Mouse (Mus musculus) embryonic facial prominence, embryonic 11.5 days (tissue): Measurements from ENCODE around the gene Foxl1. TPM values are rescaled to one million over a fixed set of nuclear protein-coding genes. Genes with fewer than 3 reads are reported as not detected.

Experiments
- ATAC-seq: fragments of 200-750 bp; cut with Nextera tagmentation; replicated peaks from 2 replicates; pipeline ENCODE4 v1.8.0; 2017; ENCODE audit warnings: low read depth; ENCODE audit not compliant: insufficient number of reproducible peaks, low FRiP score, low TSS enrichment
- DNase-seq: peaks from one replicate; pipeline ENCODE4 v3.0.0-alpha.2; 2015; ENCODE audit warnings: low spot score
- H3K27ac ChIP-seq: fragments of 300-500 bp; sonication (generic); replicated peaks from 2 replicates; pipeline ENCODE4 v1.5.1; 2014; ENCODE audit warnings: mild to moderate bottlenecking, low read depth, low read length, control low read depth
- H3K27me3 ChIP-seq: fragments of 300-500 bp; sonication (generic); 2 replicates; pipeline ENCODE4 v1.6.1; 2014; ENCODE audit warnings: mild to moderate bottlenecking, low read length, moderate library complexity, mixed read lengths; ENCODE audit not compliant: control insufficient read depth, insufficient read depth
- H3K36me3 ChIP-seq: fragments of 300-500 bp; sonication (generic); replicated peaks from 2 replicates; pipeline ENCODE4 v1.6.1; 2014; ENCODE audit warnings: low read depth, mild to moderate bottlenecking, low read length, moderate library complexity, mixed read lengths; ENCODE audit not compliant: control insufficient read depth, insufficient read depth
- H3K4me1 ChIP-seq: fragments of 300-500 bp; sonication (generic); 2 replicates; pipeline ENCODE4 v1.6.1; 2014; ENCODE audit warnings: low read length, mixed read lengths; ENCODE audit not compliant: control insufficient read depth, insufficient read depth
- H3K4me2 ChIP-seq: fragments of 300-500 bp; sonication (generic); 2 replicates; pipeline ENCODE4 v1.6.1; 2014; ENCODE audit warnings: low read depth, mild to moderate bottlenecking, control low read depth, low read length, moderate library complexity
- H3K4me3 ChIP-seq: fragments of 300-500 bp; sonication (generic); 2 replicates; pipeline ENCODE4 v1.5.1; 2014; ENCODE audit warnings: low read depth, low read length, control low read depth
- H3K9ac ChIP-seq: fragments of 300-500 bp; sonication (generic); replicated peaks from 2 replicates; pipeline ENCODE4 v1.6.1; 2014; ENCODE audit warnings: mild to moderate bottlenecking, control low read depth, low read length
- H3K9me3 ChIP-seq: fragments of 300-500 bp; sonication (generic); replicated peaks from 2 replicates; pipeline ENCODE4 v1.6.1; 2016; ENCODE audit warnings: mild to moderate bottlenecking, low read length, inconsistent platforms, mixed read lengths; ENCODE audit not compliant: control insufficient read depth
- WGBS: fragments of 180-500 bp; shearing (Covaris S2); extraction: QIAGEN DNeasy Blood & Tissue Kit; methylation state at CpG from one replicate; pipeline ENCODE4 v1.1.7; 2014; 5-methylcytosine and 5-hydroxymethylcytosine counted together
- polyA plus RNA-seq: library from polyadenylated mRNA; unstranded; fragments of >200 nt; fragmentation: Nextera tagmentation; extraction: Ambion mirVana; gene quantifications from 2 replicates; pipeline ENCODE4 v1.2.1, GENCODE M21; 2014

Foxl1 gene
- polyA plus RNA-seq, 1 experiment from 2014 or later: 4.4 TPM

DNA sequence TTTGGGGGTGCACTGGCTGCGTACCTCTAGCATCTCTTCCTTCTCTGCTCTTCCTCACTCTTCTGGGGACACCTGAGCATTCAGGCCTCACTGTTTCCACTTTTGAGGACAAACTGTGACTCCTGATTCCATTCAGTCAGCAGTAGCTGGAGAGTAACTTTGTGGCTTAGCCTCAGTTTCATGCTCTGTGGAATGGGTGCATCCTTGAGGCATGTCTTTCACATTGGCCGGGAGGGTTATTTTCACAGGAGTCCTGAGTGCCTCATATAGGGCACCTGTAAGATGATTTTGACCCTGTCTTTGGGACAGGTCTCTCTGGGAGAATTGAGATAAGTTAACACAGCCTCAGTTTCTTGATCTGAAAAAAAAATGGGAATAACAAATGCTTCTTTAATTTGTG lies 4.6 kb upstream of the Foxl1 start:
- H3K4me3 ChIP-seq: no peak overlapping the region
- no peak overlapping the region for H3K27ac ChIP-seq
- H3K9ac ChIP-seq: no peak overlapping the region
- no peaks in the 10 kb centered on the region for H3K36me3 ChIP-seq
- DNase-seq: no peak
- no peak overlapping the region for H3K4me2 ChIP-seq
- H3K27me3 ChIP-seq: peaks cover 75% of the 10 kb centered on the region
- WGBS: 43% methylated on average over 2 of the region's 2 CpGs
- peaks cover 8% of the 10 kb centered on the region for H3K4me1 ChIP-seq
- no peak for ATAC-seq
- H3K9me3 ChIP-seq: no peaks in the 10 kb centered on the region

GRCm38 (mm10) chr8:121124547-121125239 lies 3.0 kb upstream of the Foxl1 start:
- peak overlapping the region; percentile 47 for H3K4me2 ChIP-seq
- no peaks in the 10 kb centered on the region for H3K9me3 ChIP-seq

DNA sequence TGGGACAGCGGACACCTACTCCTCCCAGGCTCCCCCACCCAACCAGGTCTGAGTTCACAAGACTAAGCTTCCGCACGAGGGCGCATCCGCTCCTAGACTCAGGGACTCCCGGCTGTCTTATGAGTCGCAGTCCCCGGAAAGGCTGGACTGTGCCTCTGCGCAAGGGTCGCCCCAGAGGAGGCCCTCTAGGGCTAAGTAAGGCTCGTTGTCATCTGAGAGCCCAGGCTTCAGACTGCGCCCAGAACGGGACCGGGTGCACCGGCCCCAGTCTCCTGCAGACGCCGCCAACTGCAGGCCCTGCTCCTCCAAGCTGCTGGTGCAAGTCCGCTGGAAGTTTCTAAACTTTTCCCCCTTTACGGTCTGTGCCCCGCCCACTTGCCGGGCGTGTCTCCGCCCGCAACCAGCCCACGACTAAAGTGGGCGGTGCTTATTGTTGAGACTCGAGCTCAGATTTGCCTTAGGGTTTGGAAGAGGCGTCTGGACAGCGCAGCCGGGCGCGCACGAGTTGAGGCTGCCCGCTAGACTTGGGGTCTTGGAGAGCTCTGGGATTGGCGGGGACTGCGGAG lies 2.3 kb upstream of the Foxl1 start:
- peak; percentile 93 for DNase-seq
- 0 out of 2 replicates have a peak overlapping the region, but pooled peaks have one; percentile 28 for H3K27ac ChIP-seq

More at GRCm38 (mm10) chr8:121124547-121125239, 3.0 kb upstream of the Foxl1 start:
- 0 out of 2 replicates have a peak overlapping the region, but pooled peaks have one; percentile 4 for H3K27ac ChIP-seq
- ATAC-seq (0 out of 2 replicates have a peak, but pooled peaks have one; percentile 4), DNase-seq (peak; percentile 24)
- H3K4me3 ChIP-seq: peak overlapping the region; percentile 25; the same call in 1 of the 2 replicates
- no peaks in the 10 kb centered on the region for H3K36me3 ChIP-seq
- peaks cover 80% of the 10 kb centered on the region for H3K27me3 ChIP-seq
- 2% methylated on average over 17 of the region's 17 CpGs for WGBS
- H3K4me1 ChIP-seq: peaks cover 15% of the 10 kb centered on the region
- 0 out of 2 replicates have a peak overlapping the region, but pooled peaks have one; percentile 6 for H3K9ac ChIP-seq

DNA sequence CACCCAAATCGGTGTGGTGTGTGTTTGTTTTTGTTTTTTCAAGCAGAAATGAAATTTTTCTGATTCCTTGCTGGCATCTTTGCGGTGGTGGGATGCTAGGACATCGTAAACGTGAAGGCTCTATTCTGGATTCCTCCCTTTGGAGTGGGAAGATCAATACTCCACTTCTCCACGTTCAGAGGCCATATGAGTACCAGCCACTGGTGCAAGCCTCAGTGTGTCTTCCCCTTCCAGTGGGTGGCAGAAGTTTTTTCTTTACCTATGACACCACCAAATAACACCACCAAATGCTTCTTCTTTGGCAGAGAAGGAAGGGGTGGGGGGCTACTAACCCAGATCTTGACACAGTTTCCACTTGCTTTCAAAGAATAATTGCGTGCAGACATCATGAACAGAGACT lies 1.5 kb upstream of the Foxl1 start:
- H3K36me3 ChIP-seq: no peaks in the 10 kb centered on the region
- no peak for ATAC-seq
- H3K4me3 ChIP-seq: peak overlapping the region; percentile 25
- peak overlapping the region; percentile 18; the same call in 1 of the 2 replicates for H3K9ac ChIP-seq
- no peak for DNase-seq
- 0 out of 2 replicates have a peak overlapping the region, but pooled peaks have one; percentile 13 for H3K27ac ChIP-seq
- WGBS: 4% methylated on average over 6 of the region's 6 CpGs
- H3K27me3 ChIP-seq: peaks cover 79% of the 10 kb centered on the region
- peak overlapping the region; percentile 47 for H3K4me2 ChIP-seq
- H3K4me1 ChIP-seq: peaks cover 15% of the 10 kb centered on the region
- no peaks in the 10 kb centered on the region for H3K9me3 ChIP-seq

More for the DNA sequence above, 2.3 kb upstream of the Foxl1 start:
- ATAC-seq: peak; percentile 76; the same call in 1 of the 2 replicates
- no peaks in the 10 kb centered on the region for H3K9me3 ChIP-seq
- WGBS: 1% methylated on average over 35 of the region's 36 CpGs
- no peak overlapping the region for H3K9ac ChIP-seq
- peaks cover 15% of the 10 kb centered on the region for H3K4me1 ChIP-seq
- H3K36me3 ChIP-seq: no peaks in the 10 kb centered on the region
- H3K4me2 ChIP-seq: peak overlapping the region; percentile 47
- peak overlapping the region; percentile 25 for H3K4me3 ChIP-seq
- H3K27me3 ChIP-seq: peaks cover 84% of the 10 kb centered on the region

- no peaks in the 10 kb centered on the region for H3K9me3 ChIP-seq
- no peak for ATAC-seq
- H3K36me3 ChIP-seq: no peaks in the 10 kb centered on the region
- peaks cover 15% of the 10 kb centered on the region for H3K4me1 ChIP-seq
- 0 out of 2 replicates have a peak overlapping the region, but pooled peaks have one; percentile 13 for H3K27ac ChIP-seq
- peak; percentile 8 for DNase-seq
- no peak overlapping the region for H3K4me3 ChIP-seq
- peaks cover 75% of the 10 kb centered on the region for H3K27me3 ChIP-seq
- peak overlapping the region; percentile 21; the same call in 1 of the 2 replicates for H3K4me2 ChIP-seq
- WGBS: 2% methylated on average over 6 of the region's 6 CpGs
- peak overlapping the region; percentile 18; the same call in 1 of the 2 replicates for H3K9ac ChIP-seq
These were observed 1.0 kb upstream of the Foxl1 start for GRCm38 (mm10) chr8:121126694-121127093.

GRCm38 (mm10) chr8:121127291-121127701 lies 444 bp upstream of the Foxl1 start:
- Histone ChIP-seq H3K9ac (no peak overlapping the region), H3K27me3 (peaks cover 69% of the 10 kb centered on the region), H3K4me1 (peaks cover 15% of the 10 kb centered on the region), H3K36me3 (no peaks in the 10 kb centered on the region), H3K4me2 (no peak overlapping the region), H3K27ac (0 out of 2 replicates have a peak overlapping the region, but pooled peaks have one; percentile 44), H3K4me3 (no peak overlapping the region; the same call in 1 of the 2 replicates), H3K9me3 (no peaks in the 10 kb centered on the region)
- DNase-seq (peak; percentile 62), ATAC-seq (no peak)
- 2% methylated on average over 11 of the region's 11 CpGs for WGBS

GRCm38 (mm10) chr8:121128531-121129264 lies 958 bp downstream of the Foxl1 start:
- DNase-seq (peak; percentile 35), ATAC-seq (no peak)
- Histone ChIP-seq H3K36me3 (no peaks in the 10 kb centered on the region), H3K27me3 (peaks cover 55% of the 10 kb centered on the region), H3K4me3 (peak overlapping the region; percentile 32), H3K9me3 (no peaks in the 10 kb centered on the region), H3K4me1 (peaks cover 15% of the 10 kb centered on the region), H3K4me2 (peak overlapping the region; percentile 51), H3K9ac (peak overlapping the region; percentile 59), H3K27ac (0 out of 2 replicates have a peak overlapping the region, but pooled peaks have one; percentile 35)
- 2% methylated on average over 55 of the region's 55 CpGs for WGBS
